Mouse (Mus musculus): ENCODE results near the gene Snap23. TPM values are rescaled to one million over a fixed set of nuclear protein-coding genes. Genes with fewer than 3 reads are reported as not detected.

The Snap23 gene
- total RNA-seq (2023): 100 to 1,000 TPM; 111 to 112 TPM

DNA sequence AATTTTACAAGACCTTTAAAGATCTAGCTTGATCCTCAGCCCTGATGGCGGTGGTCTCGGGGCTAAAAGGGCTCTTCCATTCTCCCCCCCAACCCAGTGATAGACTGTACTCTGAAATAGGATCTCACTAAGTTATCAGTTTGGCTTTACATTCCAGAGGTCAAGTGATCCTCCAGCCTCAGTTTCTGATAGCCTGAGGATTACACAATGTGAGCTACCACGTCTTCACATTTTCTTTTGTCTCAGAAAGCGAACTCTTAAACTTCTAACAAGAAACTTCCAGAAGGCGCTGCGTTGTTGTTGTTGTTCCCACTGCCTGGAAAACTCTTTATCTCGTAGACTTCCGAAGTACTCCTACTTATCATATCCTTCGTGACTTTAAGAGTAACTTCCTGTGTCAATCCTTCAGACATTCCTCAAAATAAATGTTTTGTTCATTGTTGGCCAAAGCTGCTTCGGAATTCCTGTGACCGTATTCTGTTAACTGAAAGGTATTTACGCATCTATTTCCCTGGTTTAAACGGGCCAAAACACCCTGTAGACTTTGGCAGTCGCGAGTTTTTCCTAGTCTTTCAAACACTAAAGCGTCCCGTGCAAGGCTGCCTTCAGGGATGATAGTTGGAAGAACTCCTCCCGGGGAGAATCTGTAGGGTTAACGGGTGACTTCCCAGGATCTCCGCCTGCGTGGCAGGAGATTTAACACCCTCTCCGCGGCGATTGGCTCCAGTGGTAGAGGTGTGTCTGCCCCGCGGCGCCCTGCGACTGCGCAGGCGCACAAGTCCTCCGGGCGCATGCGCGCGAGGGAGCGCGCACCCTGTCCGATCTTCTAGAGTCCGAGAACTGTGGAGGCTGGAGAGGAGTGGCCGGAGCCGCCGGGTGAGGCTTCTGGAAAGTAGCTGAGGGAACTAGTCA is at the start of gene Snap23:
Gene Snap23, plus strand, starts transcription at position 786 of the 912 bp plus-strand sequence.

DNA sequence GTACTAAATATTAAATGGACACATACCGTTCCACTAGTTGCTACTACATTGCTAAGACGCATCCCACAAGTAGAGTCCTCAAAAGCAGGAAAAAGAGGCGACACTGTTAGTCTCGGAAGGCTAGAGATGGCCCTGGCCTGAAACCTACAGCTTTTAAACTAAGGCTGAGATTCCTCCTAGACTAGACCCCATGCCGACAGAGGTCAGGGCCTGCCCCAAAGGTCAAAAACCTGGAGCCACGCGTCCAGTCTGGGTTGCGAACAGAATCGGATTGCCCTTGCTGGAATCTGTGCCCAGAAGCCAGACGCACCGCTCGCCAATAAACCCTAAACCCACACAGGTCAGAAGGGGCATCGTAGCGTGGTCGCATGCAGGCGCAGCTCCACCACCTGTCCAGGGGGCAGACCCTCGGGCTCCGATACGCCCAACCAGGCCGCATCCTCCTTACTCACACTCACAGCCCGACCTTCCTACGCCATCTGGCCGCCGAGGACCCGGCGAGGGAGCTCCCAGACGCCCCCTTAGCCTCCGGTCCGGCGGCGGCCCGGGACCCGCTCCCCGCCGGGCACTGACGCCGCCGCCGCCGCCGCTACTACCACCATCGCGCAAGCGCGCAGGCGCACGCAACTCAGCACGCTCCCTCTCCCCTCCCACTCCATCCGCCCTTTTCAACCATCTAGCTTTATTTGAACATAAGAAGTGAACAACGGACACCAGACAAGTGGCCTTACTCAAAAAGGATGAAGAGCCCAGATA is 4.1 kb upstream of the Snap23 start, which contains the start of gene Zfp106:
Gene Zfp106, minus strand, starts transcription at position 609 of the 756 bp plus-strand sequence.

DNA sequence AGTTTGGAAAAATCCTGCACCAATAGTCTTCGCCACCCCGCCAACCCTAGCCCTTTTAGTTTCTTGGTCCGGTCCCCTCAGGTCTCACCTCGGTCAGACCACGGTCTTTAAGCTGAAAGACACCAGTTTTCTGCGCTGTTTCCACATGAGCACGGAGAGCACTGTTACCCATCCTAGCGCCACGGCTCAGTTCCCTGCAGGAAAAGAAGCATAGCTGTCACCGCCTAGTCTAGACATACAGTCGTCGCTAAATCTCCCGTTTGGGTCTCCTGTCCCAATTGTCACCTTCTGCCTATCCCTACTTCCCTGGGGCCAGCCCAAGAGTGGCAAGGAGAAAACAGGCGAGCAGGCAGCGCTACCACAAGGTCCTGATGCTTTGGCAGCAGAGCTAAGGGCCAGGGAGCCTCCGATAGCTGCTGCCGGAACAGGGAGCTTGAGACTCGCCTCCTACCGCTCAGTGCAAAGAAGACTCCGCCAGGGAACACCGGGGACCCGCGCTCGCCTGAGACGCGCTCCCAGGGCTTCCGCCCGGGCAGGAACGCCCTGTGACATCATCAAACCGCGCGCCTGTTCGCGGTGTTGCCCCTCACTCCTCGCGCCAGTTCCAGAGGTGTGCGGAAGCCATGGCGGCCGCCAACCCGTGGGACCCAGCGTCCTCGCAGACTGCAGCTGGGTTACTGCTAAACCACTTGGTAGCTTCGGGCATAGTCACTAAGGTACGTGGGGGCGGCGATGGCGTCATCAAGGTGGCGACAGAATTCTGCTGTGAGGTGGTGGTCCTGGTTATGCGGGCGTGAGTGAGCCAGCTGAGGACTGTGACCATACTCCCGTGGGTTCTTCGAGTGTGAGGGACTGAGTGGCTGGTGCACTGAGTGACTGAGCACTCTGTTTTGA is 41.6 kb downstream of the Snap23 start, which contains the start of the genes Haus2 and Lrrc57:
Gene Haus2, plus strand, starts transcription at position 554 of the 894 bp plus-strand sequence.
Gene Lrrc57, minus strand, starts transcription at position 691 of the 894 bp plus-strand sequence.

DNA sequence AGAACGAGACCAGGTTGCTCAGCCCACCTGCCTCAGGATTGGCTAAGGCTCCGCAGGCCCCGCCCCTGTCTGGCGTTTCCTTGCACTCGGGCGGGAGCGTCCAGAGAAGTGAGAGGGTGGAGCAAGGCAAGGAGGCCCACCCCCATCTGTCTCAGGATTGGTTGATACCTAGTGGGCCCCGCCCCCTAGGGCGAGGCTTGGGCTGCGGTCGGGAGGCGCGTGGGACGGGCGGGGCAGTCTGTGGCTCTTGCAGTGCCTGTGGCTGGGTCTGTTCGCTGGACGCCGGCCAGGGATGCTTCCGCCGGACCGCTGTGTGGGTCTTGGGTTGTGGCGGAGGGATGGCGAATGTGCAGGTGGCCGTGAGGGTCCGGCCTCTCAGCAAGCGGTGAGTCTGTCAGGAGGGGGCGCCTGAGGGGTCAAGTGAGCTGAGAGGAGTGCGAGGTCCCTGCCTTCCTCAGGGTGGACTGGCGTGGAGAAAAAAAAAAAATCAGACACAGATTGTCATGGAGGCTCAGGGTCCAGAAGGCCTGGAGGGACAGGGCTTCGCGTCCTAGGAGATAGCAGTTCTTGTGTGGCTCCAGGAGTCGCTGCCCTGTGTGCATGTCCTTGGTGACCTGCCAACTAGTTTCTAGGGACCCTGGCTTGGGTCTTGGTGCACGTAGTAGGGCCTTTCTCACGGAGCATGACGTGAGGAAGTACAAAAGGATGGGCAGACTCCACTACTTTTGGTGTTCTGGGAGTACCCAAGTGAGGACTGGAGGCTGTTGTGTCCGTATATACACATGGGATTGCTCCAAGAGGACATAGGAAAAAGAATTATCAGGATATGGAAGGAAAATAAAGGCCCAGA is 61.6 kb downstream of the Snap23 start, which contains the start of gene Stard9:
Gene Stard9, plus strand, starts transcription at position 236 of the 850 bp plus-strand sequence.

Other genes with a start within 250 kb of the Snap23 start
- gene Vps39, start 214.5 kb upstream of the Snap23 start, total RNA-seq (2023): 10 to 100 TPM; 37.5 to 67.9 TPM
- 10 to 100 TPM; 36.8 to 39.3 TPM for gene Ganc, start 163.8 kb upstream of the Snap23 start, total RNA-seq (2023)
- gene Tmem87a, start 163.6 kb upstream of the Snap23 start, total RNA-seq (2023): 10 to 100 TPM; 37.7 to 42.7 TPM
- under 1 TPM; 0.63 to 0.82 TPM for gene Capn3, start 111.7 kb upstream of the Snap23 start, total RNA-seq (2023)
- 100 to 1,000 TPM; 102 to 108 TPM for gene Zfp106, start 3.8 kb upstream of the Snap23 start, total RNA-seq (2023)
- 10 to 100 TPM; 10.4 to 14.4 TPM for gene Haus2, start 41.7 kb downstream of the Snap23 start, total RNA-seq (2023)
- gene Lrrc57, start 41.8 kb downstream of the Snap23 start, total RNA-seq (2023): 10 to 100 TPM; 15.9 to 18.6 TPM
- 10 to 100 TPM; 52.6 to 57.7 TPM for gene Stard9, start 61.5 kb downstream of the Snap23 start, total RNA-seq (2023)

Measured in monocyte, adult 59 days (primary cell).